Mouse (Mus musculus) hindbrain, embryonic 16.5 days (tissue): ENCODE data around the gene Myh9. TPM values are rescaled to one million over a fixed set of nuclear protein-coding genes. Genes with fewer than 3 reads are reported as not detected.

ENCODE experiments used
- ATAC-seq: fragments of 200-750 bp; cut with Nextera tagmentation; 2 replicates; pipeline ENCODE4 v1.8.0; 2017; ENCODE audit warnings: moderate TSS enrichment, moderate library complexity
- H3K27ac ChIP-seq: fragments of 300-500 bp; sonication (generic); 2 replicates; pipeline ENCODE4 v1.5.1; 2014; ENCODE audit warnings: low read depth, mild to moderate bottlenecking, control low read depth, low read length, moderate library complexity
- H3K27me3 ChIP-seq: fragments of 300-500 bp; sonication (generic); replicated peaks from 2 replicates; pipeline ENCODE4 v1.6.1; 2014; ENCODE audit warnings: low read length; ENCODE audit not compliant: control insufficient read depth, insufficient read depth
- H3K36me3 ChIP-seq: fragments of 300-500 bp; sonication (generic); 2 replicates; pipeline ENCODE4 v1.6.1; 2014; ENCODE audit warnings: mild to moderate bottlenecking, low read length, moderate library complexity, mixed read lengths; ENCODE audit not compliant: control insufficient read depth, insufficient read depth
- H3K4me1 ChIP-seq: fragments of 300-500 bp; sonication (generic); 2 replicates; pipeline ENCODE4 v1.6.1; 2014; ENCODE audit warnings: low read depth, low read length; ENCODE audit not compliant: control insufficient read depth, insufficient read depth
- H3K4me2 ChIP-seq: fragments of 300-500 bp; sonication (generic); 2 replicates; pipeline ENCODE4 v1.6.1; 2014; ENCODE audit warnings: mild to moderate bottlenecking, low read length, control low read depth, moderate library complexity
- H3K4me3 ChIP-seq: fragments of 300-500 bp; sonication (generic); 2 replicates; pipeline ENCODE4 v1.5.1; 2014; ENCODE audit warnings: mild to moderate bottlenecking, low read length, control low read depth, moderate library complexity
- H3K9ac ChIP-seq: fragments of 300-500 bp; sonication (generic); 2 replicates; pipeline ENCODE4 v1.6.1; 2014; ENCODE audit warnings: low read depth, mild to moderate bottlenecking, control low read depth, low read length, moderate library complexity
- H3K9me3 ChIP-seq: fragments of 300-500 bp; sonication (generic); 2 replicates; pipeline ENCODE4 v1.6.1; 2014; ENCODE audit warnings: mild to moderate bottlenecking, low read length, moderate library complexity; ENCODE audit not compliant: control insufficient read depth
- whole genome bisulfite sequencing: fragments of 180-500 bp; shearing (Covaris S2); extraction: QIAGEN DNeasy Blood & Tissue Kit; methylation state at CpG from one replicate; pipeline ENCODE4 v1.1.7; 2014; 5-methylcytosine and 5-hydroxymethylcytosine counted together
- polyA plus RNA-seq: library from polyadenylated mRNA; unstranded; fragments of >200 nt; fragmentation: Nextera tagmentation; extraction: Ambion mirVana; gene quantifications from 2 replicates; pipeline ENCODE4 v1.2.1, GENCODE M21; 2015

Myh9 gene
- polyA plus RNA-seq, 1 experiment from 2014 or later: 8.4 TPM

GRCm38 (mm10) chr15:77833731-77834130, 8.2 kb downstream of the Myh9 start:
- H3K36me3 ChIP-seq: 0 out of 2 replicates have a peak, but pooled peaks cover 3% of the 10 kb centered on the region
- no peak overlapping the region for H3K9ac ChIP-seq
- H3K27me3 ChIP-seq: no peaks in the 10 kb centered on the region
- H3K4me2 ChIP-seq: no peak overlapping the region
- WGBS: 88% methylated on average over 6 of the region's 6 CpGs
- no peak overlapping the region for H3K4me3 ChIP-seq
- no peak overlapping the region for H3K27ac ChIP-seq
- peaks cover 4% of the 10 kb centered on the region; the same call in 1 of the 2 replicates for H3K4me1 ChIP-seq
- ATAC-seq: no peak
- H3K9me3 ChIP-seq: no peaks in the 10 kb centered on the region

- Histone ChIP-seq H3K9me3 (no peaks in the 10 kb centered on the region), H3K4me3 (no peak overlapping the region), H3K27ac (no peak overlapping the region), H3K36me3 (0 out of 2 replicates have a peak, but pooled peaks cover 3% of the 10 kb centered on the region), H3K9ac (no peak overlapping the region), H3K4me2 (no peak overlapping the region), H3K27me3 (no peaks in the 10 kb centered on the region), H3K4me1 (no peaks in the 10 kb centered on the region; the same call in 1 of the 2 replicates)
- no peak for ATAC-seq
Measured at GRCm38 (mm10) chr15:77833083-77833482, 8.9 kb downstream of the Myh9 start.

GRCm38 (mm10) chr15:77832458-77832904, 9.5 kb downstream of the Myh9 start:
- no peak for ATAC-seq
- Histone ChIP-seq H3K27ac (no peak overlapping the region), H3K4me3 (no peak overlapping the region), H3K4me1 (no peaks in the 10 kb centered on the region), H3K27me3 (no peaks in the 10 kb centered on the region), H3K9me3 (no peaks in the 10 kb centered on the region), H3K4me2 (no peak overlapping the region), H3K9ac (no peak overlapping the region), H3K36me3 (0 out of 2 replicates have a peak, but pooled peaks cover 3% of the 10 kb centered on the region)
- 87% methylated on average over 7 of the region's 7 CpGs for WGBS

- Histone ChIP-seq H3K36me3 (0 out of 2 replicates have a peak, but pooled peaks cover 3% of the 10 kb centered on the region), H3K4me3 (no peak overlapping the region), H3K9me3 (no peaks in the 10 kb centered on the region), H3K27ac (no peak overlapping the region), H3K4me1 (peaks cover 3% of the 10 kb centered on the region; the same call in 1 of the 2 replicates), H3K4me2 (no peak overlapping the region), H3K9ac (no peak overlapping the region), H3K27me3 (no peaks in the 10 kb centered on the region)
- no peak for ATAC-seq
- WGBS: 90% methylated on average over 8 of the region's 8 CpGs
Measured at GRCm38 (mm10) chr15:77831754-77832457, 10.1 kb downstream of the Myh9 start.

GRCm38 (mm10) chr15:77831138-77831579, 10.8 kb downstream of the Myh9 start:
- 91% methylated on average over 2 of the region's 2 CpGs for WGBS
- H3K27ac ChIP-seq: no peak overlapping the region
- ATAC-seq: no peak

GRCm38 (mm10) chr15:77830481-77831137, 11.4 kb downstream of the Myh9 start:
- ATAC-seq: no peak
- no peak overlapping the region for H3K4me3 ChIP-seq
- no peaks in the 10 kb centered on the region for H3K9me3 ChIP-seq
- no peaks in the 10 kb centered on the region for H3K27me3 ChIP-seq
- 0 out of 2 replicates have a peak, but pooled peaks cover 3% of the 10 kb centered on the region for H3K36me3 ChIP-seq
- H3K27ac ChIP-seq: no peak overlapping the region
- WGBS: 91% methylated on average over 5 of the region's 5 CpGs
- H3K9ac ChIP-seq: no peak overlapping the region
- peaks cover 3% of the 10 kb centered on the region; the same call in 1 of the 2 replicates for H3K4me1 ChIP-seq
- no peak overlapping the region for H3K4me2 ChIP-seq

More at GRCm38 (mm10) chr15:77831138-77831579, 10.8 kb downstream of the Myh9 start:
- Histone ChIP-seq H3K9ac (no peak overlapping the region), H3K27me3 (no peaks in the 10 kb centered on the region), H3K4me3 (no peak overlapping the region), H3K4me1 (peaks cover 3% of the 10 kb centered on the region; the same call in 1 of the 2 replicates), H3K4me2 (no peak overlapping the region), H3K9me3 (no peaks in the 10 kb centered on the region), H3K36me3 (0 out of 2 replicates have a peak, but pooled peaks cover 3% of the 10 kb centered on the region)

- Histone ChIP-seq H3K36me3 (0 out of 2 replicates have a peak, but pooled peaks cover 3% of the 10 kb centered on the region), H3K4me3 (no peak overlapping the region), H3K27me3 (no peaks in the 10 kb centered on the region), H3K27ac (no peak overlapping the region), H3K4me2 (no peak overlapping the region), H3K4me1 (peaks cover 3% of the 10 kb centered on the region; the same call in 1 of the 2 replicates), H3K9ac (no peak overlapping the region), H3K9me3 (no peaks in the 10 kb centered on the region)
- 74% methylated on average over 2 of the region's 2 CpGs for WGBS
- no peak for ATAC-seq
Measured at GRCm38 (mm10) chr15:77829542-77829941, 12.4 kb downstream of the Myh9 start.

GRCm38 (mm10) chr15:77828910-77829309, 13.1 kb downstream of the Myh9 start:
- no peak overlapping the region for H3K27ac ChIP-seq
- H3K27me3 ChIP-seq: no peaks in the 10 kb centered on the region
- H3K9me3 ChIP-seq: no peaks in the 10 kb centered on the region
- no peak for ATAC-seq
- H3K9ac ChIP-seq: no peak overlapping the region
- 99% methylated on average over 6 of the region's 6 CpGs for WGBS
- 0 out of 2 replicates have a peak, but pooled peaks cover 3% of the 10 kb centered on the region for H3K36me3 ChIP-seq
- H3K4me1 ChIP-seq: peaks cover 3% of the 10 kb centered on the region; the same call in 1 of the 2 replicates
- H3K4me3 ChIP-seq: no peak overlapping the region
- H3K4me2 ChIP-seq: no peak overlapping the region

- ATAC-seq: no peak
- Histone ChIP-seq H3K36me3 (0 out of 2 replicates have a peak, but pooled peaks cover 3% of the 10 kb centered on the region), H3K4me3 (no peak overlapping the region), H3K9me3 (no peaks in the 10 kb centered on the region), H3K27me3 (no peaks in the 10 kb centered on the region), H3K27ac (no peak overlapping the region), H3K9ac (no peak overlapping the region), H3K4me2 (no peak overlapping the region), H3K4me1 (peaks cover 3% of the 10 kb centered on the region; the same call in 1 of the 2 replicates)
- 92% methylated on average over 12 of the region's 12 CpGs for WGBS
Measured at GRCm38 (mm10) chr15:77828242-77828641, 13.7 kb downstream of the Myh9 start.
